Mouse (Mus musculus): ENCODE measurements around the gene Eaf2. TPM values are rescaled to one million over a fixed set of nuclear protein-coding genes. Genes with fewer than 3 reads are reported as not detected.

Eaf2 gene
- total RNA-seq, 1 experiment from 2014 or later: 2.1 TPM

DNA sequence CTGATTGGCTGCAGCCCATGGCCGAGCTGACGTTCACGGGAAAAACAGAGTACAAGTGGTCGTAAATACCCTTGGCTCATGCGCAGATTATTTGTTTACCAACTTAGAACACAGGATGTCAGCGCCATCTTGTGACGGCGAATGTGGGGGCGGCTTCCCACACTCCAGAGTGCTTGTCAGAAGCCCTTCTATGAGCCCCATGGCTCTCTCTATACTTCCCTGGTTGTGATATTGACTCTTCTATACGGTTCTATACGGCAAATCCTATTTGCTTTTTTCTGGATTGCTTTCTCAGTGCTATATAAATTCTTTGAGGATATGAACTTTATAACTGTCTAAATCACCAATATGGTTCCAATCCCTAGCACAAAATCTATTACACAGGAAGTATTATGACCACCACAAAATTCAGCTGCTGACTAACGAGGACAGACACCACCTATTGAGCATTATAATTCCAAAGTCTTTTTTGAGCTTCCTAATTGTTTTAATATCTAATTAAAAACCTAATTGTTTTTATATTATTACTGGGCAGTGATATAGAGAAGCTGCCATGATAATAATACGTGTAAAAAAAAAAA, 104.5 kb downstream of the Eaf2 start:
- peak; percentile 4 for DNase-seq

DNA sequence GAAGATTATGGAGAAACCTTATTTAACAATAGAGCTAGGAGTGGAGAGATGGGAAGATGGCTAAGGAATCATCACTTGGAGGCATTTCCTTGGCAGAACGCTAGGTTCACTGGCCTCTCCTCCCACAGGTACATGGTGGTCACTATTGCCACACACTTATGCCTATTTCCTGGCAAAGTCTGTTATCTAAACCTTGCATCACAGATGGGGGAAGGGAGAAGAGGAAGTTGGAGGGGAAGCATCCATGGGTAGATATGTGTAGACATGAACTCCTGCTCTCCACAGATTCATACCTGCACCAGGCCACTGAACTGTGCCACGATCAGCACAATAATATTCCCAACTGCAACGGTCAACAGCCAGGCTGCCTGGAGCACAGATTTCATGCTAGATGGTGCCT, 122.8 kb downstream of the Eaf2 start:
- no peak for DNase-seq

DNA sequence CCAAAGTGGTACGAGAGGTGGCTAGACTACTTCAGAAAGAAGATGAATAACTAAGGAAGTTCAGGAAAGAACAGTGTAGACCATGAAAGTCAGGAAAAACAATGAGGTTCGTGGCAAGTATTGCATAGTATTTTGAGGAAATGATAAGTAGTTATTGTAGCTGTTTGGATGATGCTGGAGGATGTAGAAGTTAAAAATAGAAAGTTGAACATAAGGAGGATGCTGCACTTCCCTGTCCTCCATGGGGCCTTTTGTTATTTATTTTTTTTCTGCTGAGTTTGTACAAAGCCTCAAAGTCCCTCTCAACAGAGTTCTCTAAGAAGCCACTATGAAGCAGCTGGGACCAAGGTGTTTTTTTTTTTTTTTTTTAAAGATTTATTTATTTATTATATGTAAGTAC, 127.0 kb downstream of the Eaf2 start:
- DNase-seq: no peak

GRCm38 (mm10) chr16:36747068-36747467, 127.7 kb downstream of the Eaf2 start:
- DNase-seq: no peak

DNA sequence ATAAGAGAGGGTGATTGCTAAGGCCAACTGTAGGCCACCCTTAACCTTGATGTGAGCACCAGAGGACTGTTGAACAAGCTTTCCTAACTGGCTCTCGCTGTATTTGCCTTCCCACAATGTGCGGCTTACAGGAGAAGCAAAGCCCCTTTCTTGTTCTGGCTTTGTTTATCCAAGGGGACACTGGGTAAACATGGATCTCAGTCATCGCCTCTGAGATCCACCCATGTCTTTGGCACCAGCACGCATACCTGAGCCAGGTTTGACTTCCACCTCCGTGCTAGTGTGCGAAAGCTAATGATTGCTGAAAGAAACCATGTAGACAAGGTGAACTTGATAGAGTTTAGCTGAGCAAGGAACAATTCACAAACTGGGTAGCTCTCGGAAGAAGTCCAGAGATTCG, 131.2 kb downstream of the Eaf2 start:
- DNase-seq: no peak

Small RNA genes lying within 50 kb of the gene (microRNA-seq; reads per million reads assigned to microRNA genes)
- 0 reads per million in 2 experiments for gene Gm22617

Other genes starting within 250 kb of the Eaf2 start
- gene Cd86, start 208.9 kb downstream of the Eaf2 start, total RNA-seq (2021): 2.1 and 3.9 TPM in 2 replicates
- 0.41 TPM in 1 of 2 replicates, not detected in the other for gene Ildr1, start 181.0 kb downstream of the Eaf2 start, total RNA-seq (2021)
- 2.6 and 5.3 TPM in 2 replicates for gene Slc15a2, start 90.0 kb downstream of the Eaf2 start, total RNA-seq (2021)
- 15.3 and 17.5 TPM in 2 replicates for gene Iqcb1, start 46.6 kb downstream of the Eaf2 start, total RNA-seq (2021)
- gene Golgb1, start 137 bp upstream of the Eaf2 start, total RNA-seq (2021): 59.7 and 63.3 TPM in 2 replicates
- gene Hcls1, start 60.0 kb upstream of the Eaf2 start, total RNA-seq (2021): 12.2 and 27.7 TPM in 2 replicates
- gene Fbxo40, start 115.5 kb upstream of the Eaf2 start, total RNA-seq (2021): 0.26 and 0.83 TPM in 2 replicates
- gene Polq, start 136.8 kb upstream of the Eaf2 start, total RNA-seq (2021): 1.8 and 2.1 TPM in 2 replicates

All from adrenal gland, postnatal 14 days (tissue).